Mouse (Mus musculus): ENCODE measurements around the gene Znhit2. TPM values are rescaled to one million over a fixed set of nuclear protein-coding genes. Genes with fewer than 3 reads are reported as not detected.

Gene Znhit2
- total RNA-seq (2023): 10 to 100 TPM; 11.3 to 13.7 TPM

GRCm38 (mm10) chr19:6061021-6061533 is at the start of gene Znhit2:
Gene Znhit2 (plus strand): TSS chr19:6061192.

GRCm38 (mm10) chr19:6015511-6016315 is 45.3 kb upstream of the Znhit2 start, which contains the start of gene Capn1:
Gene Capn1 (minus strand): TSS chr19:6015897.

GRCm38 (mm10) chr19:6046294-6047153 is 14.5 kb upstream of the Znhit2 start, which contains the start of gene Syvn1:
Gene Syvn1 (plus strand): TSS chr19:6046576.

GRCm38 (mm10) chr19:6057313-6058096 is 3.5 kb upstream of the Znhit2 start, which contains the start of the genes Mrpl49 and Fau:
Gene Mrpl49 (minus strand): TSS chr19:6057785.
Gene Fau (plus strand): TSS chr19:6057844.

GRCm38 (mm10) chr19:6067724-6068415 is 6.9 kb downstream of the Znhit2 start, which contains the start of gene Tm7sf2:
Gene Tm7sf2 (minus strand): TSS chr19:6068373.

GRCm38 (mm10) chr19:6076564-6077393 is 15.8 kb downstream of the Znhit2 start, which contains the start of gene Vps51:
Gene Vps51 (minus strand): TSS chr19:6077231.

GRCm38 (mm10) chr19:6079983-6080480 is 19.0 kb downstream of the Znhit2 start, which contains the start of gene Tmem262:
Gene Tmem262 (plus strand): TSS chr19:6080033.

GRCm38 (mm10) chr19:6082156-6082555 is 21.2 kb downstream of the Znhit2 start, which contains the start of gene Gm28374:
Gene Gm28374 (minus strand): TSS chr19:6082256.

GRCm38 (mm10) chr19:6084478-6085248 is 23.7 kb downstream of the Znhit2 start, which contains the start of the genes Zfpl1 and Cdca5:
Gene Zfpl1 (minus strand): TSS chr19:6084956.
Gene Cdca5 (plus strand): TSS chr19:6084983.

GRCm38 (mm10) chr19:6094119-6094518 is 33.1 kb downstream of the Znhit2 start, which contains the start of gene AC131692.1:
Gene AC131692.1 (plus strand): TSS chr19:6094419.

GRCm38 (mm10) chr19:6105586-6105985 is 44.6 kb downstream of the Znhit2 start, which contains the start of gene Naaladl1:
Gene Naaladl1 (plus strand): TSS chr19:6105782.

Other genes with a start within 250 kb of the Znhit2 start
- 10 to 100 TPM; 59.9 to 62.7 TPM for gene Frmd8, start 185.9 kb upstream of the Znhit2 start, total RNA-seq (2023)
- gene Slc25a45, start 183.4 kb upstream of the Znhit2 start, total RNA-seq (2023): 10 to 100 TPM; 48.2 to 55.2 TPM
- 1 to 10 TPM; 2.4 to 3.3 TPM for gene Tigd3, start 167.0 kb upstream of the Znhit2 start, total RNA-seq (2023)
- 100 to 1,000 TPM; 106 to 111 TPM for gene Dpf2, start 148.2 kb upstream of the Znhit2 start, total RNA-seq (2023)
- 1 to 10 TPM; 3.2 to 4.7 TPM for gene Cdc42ep2, start 136.4 kb upstream of the Znhit2 start, total RNA-seq (2023)
- gene Pola2, start 97.0 kb upstream of the Znhit2 start, total RNA-seq (2023): 10 to 100 TPM; 38.1 to 39.3 TPM
- gene Slc22a20, start 75.0 kb upstream of the Znhit2 start, total RNA-seq (2023): 1 to 10 TPM; 1.9 to 2.3 TPM
- gene Capn1, start 45.3 kb upstream of the Znhit2 start, total RNA-seq (2023): 100 to 1,000 TPM; 242 to 264 TPM
- gene Syvn1, start 14.6 kb upstream of the Znhit2 start, total RNA-seq (2023): 10 to 100 TPM; 40.0 to 42.7 TPM
- 10 to 100 TPM; 15.5 to 17.7 TPM for gene Mrpl49, start 3.4 kb upstream of the Znhit2 start, total RNA-seq (2023)
- 1,000 to 10,000 TPM; 1,500 to 1,520 TPM for gene Fau, start 3.3 kb upstream of the Znhit2 start, total RNA-seq (2023)
- 10 to 100 TPM in 1 of 2 experiments, 1 to 10 TPM in 1; 9.7 to 10.8 TPM for gene Tm7sf2, start 7.2 kb downstream of the Znhit2 start, total RNA-seq (2023)
- 10 to 100 TPM; 71.2 to 76.9 TPM for gene Vps51, start 16.0 kb downstream of the Znhit2 start, total RNA-seq (2023)
- not detected for gene Tmem262, start 18.8 kb downstream of the Znhit2 start, total RNA-seq (2023)
- not detected for gene Gm28374, start 21.1 kb downstream of the Znhit2 start, total RNA-seq (2023)
- 10 to 100 TPM; 23.8 to 26.0 TPM for gene Zfpl1, start 23.8 kb downstream of the Znhit2 start, total RNA-seq (2023)
- gene Cdca5, start 23.8 kb downstream of the Znhit2 start, total RNA-seq (2023): 10 to 100 TPM; 31.2 to 31.6 TPM
- gene AC131692.1, start 33.2 kb downstream of the Znhit2 start, total RNA-seq (2023): 1 to 10 TPM; 1.2 to 2.0 TPM
- gene Naaladl1, start 44.6 kb downstream of the Znhit2 start, total RNA-seq (2023): 1 to 10 TPM in 1 of 2 experiments, under 1 TPM in 1; 0.46 to 1.7 TPM
- 1 to 10 TPM; 6.6 to 7.2 TPM for gene Sac3d1, start 57.5 kb downstream of the Znhit2 start, total RNA-seq (2023)
- 10 to 100 TPM; 11.3 to 14.2 TPM for gene Snx15, start 67.1 kb downstream of the Znhit2 start, total RNA-seq (2023)
- gene Batf2, start 79.8 kb downstream of the Znhit2 start, total RNA-seq (2023): 1 to 10 TPM in 1 of 2 experiments, under 1 TPM in 1; 0.94 to 1.3 TPM
- gene Arl2, start 80.4 kb downstream of the Znhit2 start, total RNA-seq (2023): 10 to 100 TPM; 12.9 to 17.1 TPM
- not detected for gene Majin, start 123.2 kb downstream of the Znhit2 start, total RNA-seq (2023)
- gene Gpha2, start 165.2 kb downstream of the Znhit2 start, total RNA-seq (2023): not detected
- 10 to 100 TPM; 18.7 to 20.3 TPM for gene Ppp2r5b, start 174.7 kb downstream of the Znhit2 start, total RNA-seq (2023)
- 100 to 1,000 TPM in 1 of 2 experiments, 10 to 100 TPM in 1; 88.4 to 104 TPM for gene Atg2a, start 180.5 kb downstream of the Znhit2 start, total RNA-seq (2023)
- 100 to 1,000 TPM; 198 to 207 TPM for gene Ehd1, start 215.5 kb downstream of the Znhit2 start, total RNA-seq (2023)
- 10 to 100 TPM in 1 of 2 experiments, 1 to 10 TPM in 1; 7.5 to 11.7 TPM for gene Cdc42bpg, start 245.3 kb downstream of the Znhit2 start, total RNA-seq (2023)